In the genomic region with DNA sequence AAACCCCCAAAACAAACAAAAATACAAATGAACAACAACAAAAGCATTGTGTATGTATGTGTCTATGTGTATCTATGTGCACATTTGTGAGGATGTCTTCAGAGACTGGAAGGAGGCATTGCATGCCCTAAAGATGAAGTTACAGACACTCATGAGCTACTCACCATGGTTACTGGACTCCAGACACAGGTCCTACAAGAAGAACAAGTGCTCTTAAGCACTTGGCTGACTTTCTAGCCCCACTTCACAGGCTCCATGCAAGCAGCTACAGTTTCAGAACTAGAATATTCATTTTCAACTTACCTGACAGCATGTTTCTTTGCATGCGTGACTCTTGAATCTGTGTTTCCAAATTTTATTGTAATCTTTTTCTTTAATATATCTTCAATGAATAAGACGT, we compare ENCODE assay signal across 22 mouse cellular contexts. TPM values are rescaled to one million over a fixed set of nuclear protein-coding genes. Genes with fewer than 3 reads are reported as not detected.
"Had no signal": no experiment of that assay in that cellular context is flagged by ENCODE, and none has a peak within 500 bp of the region (broad histone marks: within the 10 kb centered on the region; RNA-seq: fewer than 3 reads in every experiment).

No protein-coding gene starts in this region.

- H3K27ac ChIP-seq: limb, embryonic 15.5 days; liver, embryonic 12.5 days; liver, embryonic 14.5 days; macrophage; midbrain, embryonic 10.5 days; midbrain, embryonic 12.5 days; neural tube, embryonic 12.5 days had no signal

- H3K4me1 ChIP-seq: limb, embryonic 15.5 days; liver, embryonic 12.5 days; midbrain, embryonic 10.5 days; midbrain, embryonic 12.5 days; neural tube, embryonic 12.5 days had no signal

- DNase-seq: midbrain, embryonic 14.5 days; right cerebral cortex, postnatal 14 days; thymus, adult 18-20 months; thymus, postnatal 14 days; thymus, postnatal 36 days had no signal

- H3K36me3 ChIP-seq: limb, embryonic 15.5 days; liver, embryonic 12.5 days; midbrain, embryonic 10.5 days; midbrain, embryonic 12.5 days; neural tube, embryonic 12.5 days had no signal

- H3K9me3 ChIP-seq: limb, embryonic 15.5 days; midbrain, embryonic 10.5 days; midbrain, embryonic 12.5 days; neural tube, embryonic 12.5 days had no signal

- H3K27me3 ChIP-seq: limb, embryonic 15.5 days; liver, embryonic 12.5 days; midbrain, embryonic 12.5 days; neural tube, embryonic 12.5 days had no signal

- H3K9ac ChIP-seq: limb, embryonic 15.5 days; liver, embryonic 12.5 days; liver, embryonic 14.5 days; midbrain, embryonic 12.5 days; neural tube, embryonic 12.5 days had no signal

- H3K4me2 ChIP-seq: limb, embryonic 15.5 days; liver, embryonic 12.5 days; midbrain, embryonic 12.5 days; neural tube, embryonic 12.5 days had no signal

- H3K4me3 ChIP-seq: limb, embryonic 15.5 days; liver, embryonic 12.5 days; midbrain, embryonic 10.5 days; midbrain, embryonic 12.5 days; myocyte; neural tube, embryonic 12.5 days had no signal

- ATAC-seq: liver, embryonic 12.5 days; midbrain, embryonic 16.5 days had no signal

RNA-seq across cellular contexts. Expression of a gene that starts 24.6 kb away (rescaled TPM):
- total RNA-seq: megakaryocyte progenitor cell, adult 5-6 weeks; megakaryocyte-erythroid progenitor cell, adult 5-6 weeks; neutrophil, adult 5-6 weeks had no signal
- polyA plus RNA-seq: limb, embryonic 15.5 days; liver, adult 2 months; liver, embryonic 12.5 days; liver, embryonic 14.5 days; liver, embryonic 16.5 days; macrophage; midbrain, embryonic 10.5 days; midbrain, embryonic 14.5 days; midbrain, embryonic 16.5 days; myocyte; neural tube, embryonic 12.5 days; stomach, embryonic 14.5 days; stomach, embryonic 16.5 days; thymus, postnatal 0 days had no signal
